Mouse (Mus musculus) R1 (cell line): ENCODE measurements around the gene Slc48a1.

ENCODE experiments used
- DNase-seq: peaks from one replicate; pipeline ENCODE4 v3.0.0-alpha.2; 2018; ENCODE audit warnings: low read depth, low spot score

Slc48a1 gene

GRCm38 (mm10) chr15:97840781-97841180 is 62.5 kb downstream of the Slc48a1 start:
- no peak for DNase-seq

- no peak for DNase-seq
These were observed 63.1 kb downstream of the Slc48a1 start for GRCm38 (mm10) chr15:97841383-97841782.

- no peak for DNase-seq
These were observed 63.7 kb downstream of the Slc48a1 start for GRCm38 (mm10) chr15:97842058-97842457.
